Mouse (Mus musculus): ENCODE data around the gene Pnpo. TPM values are rescaled to one million over a fixed set of nuclear protein-coding genes. Genes with fewer than 3 reads are reported as not detected.

Pnpo gene
- total RNA-seq, 2 experiments from 2014 or later = 31.9 to 35.0 TPM

DNA sequence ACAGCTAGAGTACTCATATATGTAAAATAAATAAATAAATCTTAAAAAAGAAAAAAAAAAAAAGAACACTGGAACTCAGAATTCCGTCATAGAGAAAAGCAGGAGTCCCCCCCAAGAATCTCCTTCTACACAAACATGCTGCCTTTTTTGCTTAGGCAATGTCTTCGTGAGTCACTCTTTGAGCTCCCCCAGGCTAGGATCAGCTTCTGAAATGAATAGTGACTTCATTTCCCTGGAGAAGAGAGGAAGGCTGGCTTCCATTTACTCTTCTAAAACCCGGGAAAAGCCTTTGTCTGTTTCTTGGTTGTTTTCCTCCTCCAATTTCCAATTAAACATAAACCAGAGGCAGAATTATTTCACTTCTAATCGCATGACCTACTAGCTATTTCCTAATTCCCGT, 29.1 kb upstream of the Pnpo start:
- no peak for ATAC-seq (replicated peaks; ENCODE audit: poor library complexity, severe bottlenecking)

DNA sequence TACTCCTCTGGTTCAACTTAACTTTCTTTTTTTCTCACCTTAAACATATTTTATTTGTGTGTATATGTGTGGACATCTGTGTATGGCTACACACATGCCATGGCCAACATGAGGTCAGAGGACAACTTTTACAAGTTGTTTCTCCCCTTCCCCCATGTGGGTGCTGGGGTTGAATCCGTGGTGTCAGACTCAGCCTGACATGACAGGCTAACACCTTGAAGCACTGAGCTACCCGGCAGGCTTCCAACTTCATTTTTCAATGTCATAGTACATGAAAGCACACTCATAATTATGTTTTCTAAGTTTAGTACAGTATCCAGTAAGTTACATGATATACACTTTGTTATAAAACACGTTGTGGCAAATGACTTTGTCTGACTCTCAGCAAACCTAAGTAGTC, 26.6 kb upstream of the Pnpo start:
- ATAC-seq (replicated peaks; ENCODE audit: poor library complexity, severe bottlenecking) = no peak

DNA sequence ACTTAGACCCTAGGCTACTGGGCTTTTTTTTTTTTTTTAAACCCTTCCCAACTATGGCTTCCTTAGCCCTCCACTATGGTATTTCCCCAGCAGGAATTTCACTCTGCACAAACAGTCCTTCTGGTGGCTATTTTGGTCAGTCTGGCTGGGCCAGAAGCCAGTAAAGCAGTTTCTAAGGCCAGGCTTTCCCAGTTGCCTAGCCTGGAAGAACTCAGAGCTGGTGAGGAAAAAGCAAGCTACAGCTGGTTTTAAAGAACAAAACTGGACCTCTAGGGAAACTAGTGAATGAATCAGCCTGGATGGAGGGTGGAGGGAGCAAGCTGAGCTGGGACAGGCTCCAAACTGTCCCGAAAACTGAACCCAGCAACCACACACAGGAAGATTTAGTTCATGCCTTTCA, 26.0 kb upstream of the Pnpo start:
- no peak for ATAC-seq (replicated peaks; ENCODE audit: poor library complexity, severe bottlenecking)

DNA sequence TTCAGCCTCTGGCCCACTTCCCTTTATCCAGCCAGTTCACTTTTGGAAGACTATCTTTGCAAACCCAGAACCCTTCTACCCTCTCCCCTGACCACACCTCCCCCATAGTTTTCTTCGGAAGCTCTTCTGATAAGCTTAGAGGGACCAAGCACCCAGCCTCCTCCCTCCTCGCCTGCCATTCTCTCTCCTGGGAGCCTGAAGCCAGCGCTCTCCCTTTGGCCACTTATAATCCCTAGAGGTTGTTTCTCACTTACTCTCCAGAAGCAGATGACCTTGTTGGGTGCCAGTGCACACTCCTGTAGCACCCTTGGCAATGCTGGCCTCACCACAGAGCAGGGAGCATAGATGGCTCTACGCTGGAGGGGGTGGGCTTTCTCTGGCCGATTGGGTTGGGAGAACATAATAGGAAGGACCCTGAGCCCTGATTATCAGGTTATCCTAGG, 25.5 kb upstream of the Pnpo start:
- ATAC-seq (replicated peaks; ENCODE audit: poor library complexity, severe bottlenecking) = no peak; the same call in 1 of the 2 replicates

DNA sequence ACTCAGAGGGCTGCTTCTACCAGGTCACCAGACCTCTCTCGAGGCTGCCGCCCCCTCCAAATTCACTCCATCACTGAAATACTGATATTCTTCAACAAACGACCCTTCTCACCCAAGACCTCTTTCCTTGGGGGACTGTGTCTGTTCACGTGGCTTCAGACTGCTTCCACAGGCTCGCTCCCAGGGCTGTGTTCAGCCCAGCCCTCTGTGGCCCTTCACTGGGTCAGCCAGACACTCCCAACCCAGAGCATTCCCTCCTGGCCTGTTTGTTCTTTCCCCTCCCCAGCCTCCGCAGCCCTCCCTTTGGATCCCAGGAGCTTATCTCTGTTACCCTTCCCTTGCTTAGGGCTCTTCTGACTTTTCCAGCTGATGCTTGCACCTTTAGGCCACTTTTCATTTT, 24.7 kb upstream of the Pnpo start:
- no peak for ATAC-seq (replicated peaks; ENCODE audit: poor library complexity, severe bottlenecking)

DNA sequence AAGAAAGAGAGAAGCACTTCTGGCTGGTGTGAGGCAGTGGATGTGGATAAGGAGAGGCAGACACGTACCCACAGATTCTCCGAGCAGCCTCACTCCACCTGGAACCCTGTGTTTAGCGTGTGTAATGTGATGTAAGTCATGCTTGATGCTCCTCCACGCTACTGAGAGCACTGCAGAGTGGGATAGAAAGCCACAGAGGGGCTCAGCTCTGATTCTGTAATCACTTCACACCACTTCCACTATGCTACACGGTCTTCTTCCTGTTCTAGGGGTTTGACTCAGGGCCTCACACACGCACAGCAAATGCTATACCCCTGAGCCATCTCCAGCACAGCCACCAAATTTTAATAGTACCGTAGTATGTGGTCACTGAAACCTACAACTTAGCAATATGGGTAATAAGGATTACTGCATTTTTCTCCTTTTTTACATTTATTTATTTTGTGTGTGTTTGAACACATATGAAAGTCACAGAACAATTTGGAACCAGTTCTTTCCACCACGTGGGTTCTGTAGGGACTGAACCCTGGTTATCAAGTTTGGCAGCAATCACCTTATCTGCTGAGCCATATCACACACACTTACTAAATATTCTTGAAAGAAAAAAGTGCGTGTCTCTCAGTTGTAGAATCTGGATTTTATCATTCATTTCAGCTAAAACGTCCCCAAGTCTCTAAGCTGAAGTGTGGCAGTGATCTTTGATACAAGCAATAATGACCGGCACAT, 23.9 kb upstream of the Pnpo start:
- ATAC-seq (replicated peaks; ENCODE audit: poor library complexity, severe bottlenecking) = peak; percentile 58

DNA sequence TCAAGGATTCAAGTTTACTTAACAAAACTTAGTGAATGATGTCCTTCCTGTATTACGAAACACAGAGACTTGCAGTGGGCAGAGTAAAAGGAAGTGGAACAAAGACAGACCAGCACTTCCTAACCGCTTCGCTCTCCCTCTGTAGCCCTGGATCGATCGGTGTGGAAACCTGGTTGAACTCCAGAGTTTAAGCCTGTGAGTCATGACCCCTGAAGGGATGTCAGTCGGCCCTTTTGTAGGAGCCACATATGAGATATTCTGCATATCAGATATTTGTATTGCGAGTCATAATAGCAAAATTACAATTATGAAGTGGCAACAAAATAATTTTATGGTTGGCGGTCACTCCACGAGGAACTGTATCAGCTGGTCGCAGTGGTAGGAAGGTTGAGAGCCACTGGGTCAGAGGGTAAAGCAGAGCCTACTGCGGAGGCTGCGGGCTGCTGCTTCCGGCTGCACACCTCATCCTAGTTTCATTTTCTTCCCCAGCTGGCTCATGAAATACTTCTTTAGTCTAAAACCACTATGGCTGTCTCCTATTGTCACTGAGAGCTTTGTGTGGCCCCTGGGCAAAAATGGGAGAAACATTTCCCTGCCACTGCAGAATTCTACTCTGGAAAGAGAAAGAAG, 23.2 kb upstream of the Pnpo start:
- ATAC-seq (replicated peaks; ENCODE audit: poor library complexity, severe bottlenecking) = peak; percentile 88

DNA sequence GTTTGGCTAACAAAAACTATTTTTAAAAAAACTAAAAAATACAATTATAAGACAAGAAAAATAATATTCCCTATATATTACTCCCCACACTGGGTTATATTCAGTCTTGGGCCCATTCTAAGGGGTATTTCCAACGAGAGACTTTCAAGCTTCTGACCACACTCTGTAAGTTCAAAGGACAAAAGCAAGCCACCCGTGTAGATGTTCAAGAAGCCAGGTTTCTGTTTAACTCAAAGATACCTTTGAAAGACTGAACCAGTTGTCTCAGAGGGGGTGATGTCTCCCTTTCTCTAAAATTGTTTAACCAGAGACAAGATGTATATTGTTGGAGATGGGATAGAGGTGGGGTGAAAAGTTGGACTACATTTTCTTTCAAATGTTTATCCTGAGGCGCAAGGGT, 22.4 kb upstream of the Pnpo start:
- no peak for ATAC-seq (replicated peaks; ENCODE audit: poor library complexity, severe bottlenecking)

DNA sequence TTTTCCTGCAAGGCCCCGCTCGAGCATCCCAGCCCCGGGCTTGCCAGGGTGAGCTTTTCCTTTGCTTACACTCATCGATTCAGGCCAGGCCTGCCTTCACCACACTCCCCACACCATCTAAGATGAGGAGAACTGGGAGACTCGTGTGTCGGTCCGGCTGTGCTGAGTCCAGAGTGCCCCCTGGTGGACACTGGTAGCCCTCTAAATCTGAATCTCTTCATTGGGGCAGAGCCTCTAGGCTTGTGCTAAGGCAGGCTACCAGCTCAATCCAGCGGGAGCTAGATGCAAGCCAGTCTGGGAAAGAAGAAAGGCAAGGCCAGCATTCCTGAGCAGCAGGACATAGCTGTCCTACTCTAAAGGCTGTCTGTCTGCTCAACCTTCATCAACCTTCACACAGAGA, 19.8 kb upstream of the Pnpo start:
- ATAC-seq (replicated peaks; ENCODE audit: poor library complexity, severe bottlenecking) = peak; percentile 54

DNA sequence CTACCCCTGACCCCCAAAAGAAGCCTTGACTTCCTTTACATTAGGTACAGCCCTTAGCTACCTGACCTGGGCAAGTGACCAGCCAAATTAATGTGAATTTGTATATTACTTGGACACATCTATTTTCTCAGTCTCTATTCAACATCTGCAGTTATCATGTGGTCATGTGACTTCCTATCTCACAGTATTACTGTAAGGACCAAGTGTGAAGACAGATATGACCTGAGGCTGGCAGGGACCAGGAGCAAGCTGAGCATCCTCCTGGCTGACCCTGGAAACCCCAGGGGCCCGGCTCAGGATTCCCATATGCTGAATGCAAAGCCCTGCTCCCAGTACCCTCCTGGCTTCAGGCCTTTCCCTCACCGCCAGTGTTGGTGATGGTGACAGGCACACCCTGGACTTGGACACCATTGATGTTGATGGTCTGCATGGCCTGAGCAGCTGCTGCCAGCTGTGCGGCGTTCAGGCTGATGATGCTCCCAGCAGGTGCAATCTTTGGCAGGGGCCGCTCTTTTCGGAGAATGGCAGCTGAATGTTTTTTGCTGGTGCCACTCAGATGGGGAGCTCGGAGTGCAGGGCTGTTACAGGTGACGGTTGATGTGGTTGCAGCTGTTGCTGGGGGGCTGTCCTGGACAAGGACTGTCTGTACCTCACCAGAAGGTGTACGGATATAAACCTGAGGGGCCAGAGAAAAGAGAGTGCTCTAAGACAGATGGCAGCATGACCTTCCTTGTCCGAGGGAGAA, 13.4 kb upstream of the Pnpo start:
- no peak for ATAC-seq (replicated peaks; ENCODE audit: poor library complexity, severe bottlenecking)

DNA sequence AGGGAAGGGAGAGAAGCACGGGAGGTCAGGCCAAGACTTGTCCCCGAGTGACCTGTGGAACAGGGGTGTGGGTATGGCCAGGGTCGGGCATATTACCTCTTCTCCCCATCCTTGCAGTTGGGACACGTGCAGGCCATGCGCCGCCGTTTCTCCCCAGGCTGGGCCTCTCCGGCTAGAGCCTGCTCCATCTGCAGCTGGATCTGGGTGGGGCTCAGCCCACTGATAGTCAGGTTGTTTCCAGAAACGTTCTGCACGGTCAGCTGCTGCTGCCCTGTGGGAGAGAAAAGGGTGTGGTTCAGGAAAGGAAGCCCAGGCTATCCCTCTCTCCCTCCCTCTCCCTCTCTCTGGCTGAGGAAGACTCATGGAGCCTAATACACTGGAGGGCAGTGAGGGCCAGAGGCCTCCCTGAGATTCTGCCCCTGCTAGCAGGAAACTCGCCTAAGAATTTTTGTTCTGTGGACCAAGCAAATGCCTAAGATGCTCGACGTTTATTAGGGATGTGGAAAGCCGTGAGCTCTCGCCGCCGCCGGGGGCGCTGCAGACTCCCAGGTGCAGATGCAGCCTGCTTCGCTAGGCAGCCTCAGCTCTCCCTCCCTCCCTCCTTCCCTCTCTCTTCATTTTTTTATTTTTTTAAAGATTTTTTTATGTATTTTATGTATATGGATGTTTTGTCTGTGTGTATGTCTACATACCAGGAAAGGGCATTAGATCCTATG, 12.4 kb upstream of the Pnpo start:
- ATAC-seq (replicated peaks; ENCODE audit: poor library complexity, severe bottlenecking) = no peak

DNA sequence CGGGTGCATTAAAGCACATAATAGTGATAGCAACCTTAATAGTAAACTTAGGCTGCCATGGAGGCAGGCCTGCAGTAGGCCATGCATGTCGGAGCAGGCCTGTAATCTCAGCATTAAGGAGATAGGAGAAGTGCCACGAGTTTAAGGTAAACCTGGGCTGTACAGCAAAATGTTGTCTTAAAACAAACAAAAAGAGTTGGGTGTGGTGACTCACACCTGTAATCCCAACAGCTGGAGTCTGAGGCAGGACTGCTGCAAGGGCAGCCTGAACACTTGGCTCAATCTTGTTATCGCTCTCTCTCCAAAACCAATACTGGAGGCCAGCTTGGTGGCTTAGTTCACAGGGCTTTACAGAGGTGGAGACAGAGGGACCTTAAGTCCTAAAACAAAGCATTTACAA, 11.3 kb upstream of the Pnpo start:
- no peak for ATAC-seq (replicated peaks; ENCODE audit: poor library complexity, severe bottlenecking)

DNA sequence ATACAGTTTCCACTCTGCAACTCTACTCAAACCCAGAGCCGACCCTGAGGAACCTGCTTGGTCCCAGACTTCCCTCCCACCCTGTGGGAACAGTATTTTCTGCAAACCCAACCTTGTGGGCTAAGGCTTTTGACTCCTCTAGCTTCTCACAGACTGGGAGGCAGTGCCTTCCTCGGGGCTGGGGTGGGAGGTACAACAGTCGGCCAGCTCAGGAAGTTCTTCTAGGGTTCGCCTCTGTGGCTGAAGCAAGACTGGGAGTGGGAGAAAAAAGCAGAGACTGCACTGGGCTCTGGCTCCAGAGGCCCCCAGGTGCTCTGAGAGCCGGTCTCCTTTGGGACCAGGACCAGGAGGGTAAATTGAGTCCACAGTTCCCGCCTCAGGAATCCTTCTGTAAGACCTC, 9.1 kb upstream of the Pnpo start:
- no peak for ATAC-seq (replicated peaks; ENCODE audit: poor library complexity, severe bottlenecking)

DNA sequence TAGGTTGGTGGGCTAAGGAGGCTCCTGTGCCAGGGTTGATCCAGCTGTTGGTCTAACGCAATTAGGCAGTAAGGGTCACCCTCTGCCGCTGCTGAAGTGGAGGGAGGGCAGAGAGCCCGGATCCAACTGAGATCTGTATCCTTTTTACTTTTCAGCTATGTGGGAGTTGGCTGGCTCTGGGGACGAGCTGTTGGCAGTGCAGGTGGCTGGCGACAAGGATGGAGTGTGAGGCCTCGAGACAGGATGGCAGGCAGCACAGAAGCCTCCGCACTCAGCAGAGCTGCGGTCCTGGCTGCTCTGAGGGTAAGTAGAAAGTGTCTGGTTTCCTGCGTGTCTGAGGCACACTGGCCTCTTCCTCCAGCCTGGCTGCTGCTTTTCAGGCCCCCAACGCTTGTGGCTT, 8.6 kb upstream of the Pnpo start:
- no peak for ATAC-seq (replicated peaks; ENCODE audit: poor library complexity, severe bottlenecking)

DNA sequence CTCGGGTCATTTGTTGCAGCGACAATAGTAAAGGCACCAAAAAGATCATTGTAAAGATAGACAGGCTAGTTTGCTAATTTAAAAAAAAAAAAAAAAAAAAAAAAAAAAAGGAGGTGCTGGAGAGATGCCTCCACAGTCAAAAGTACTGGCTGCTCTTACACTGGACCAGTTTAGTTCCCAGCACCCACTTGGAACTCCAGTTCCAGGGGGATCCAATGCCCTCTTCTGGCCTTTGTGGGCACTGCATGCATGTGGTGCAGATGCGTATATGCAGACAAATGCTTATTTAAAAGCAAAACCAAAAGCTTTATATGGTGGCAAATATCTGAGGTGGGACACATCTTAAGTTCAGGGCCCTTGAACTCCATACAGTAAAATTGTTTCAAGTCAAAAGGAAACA, 7.0 kb upstream of the Pnpo start:
- no peak for ATAC-seq (replicated peaks; ENCODE audit: poor library complexity, severe bottlenecking)

DNA sequence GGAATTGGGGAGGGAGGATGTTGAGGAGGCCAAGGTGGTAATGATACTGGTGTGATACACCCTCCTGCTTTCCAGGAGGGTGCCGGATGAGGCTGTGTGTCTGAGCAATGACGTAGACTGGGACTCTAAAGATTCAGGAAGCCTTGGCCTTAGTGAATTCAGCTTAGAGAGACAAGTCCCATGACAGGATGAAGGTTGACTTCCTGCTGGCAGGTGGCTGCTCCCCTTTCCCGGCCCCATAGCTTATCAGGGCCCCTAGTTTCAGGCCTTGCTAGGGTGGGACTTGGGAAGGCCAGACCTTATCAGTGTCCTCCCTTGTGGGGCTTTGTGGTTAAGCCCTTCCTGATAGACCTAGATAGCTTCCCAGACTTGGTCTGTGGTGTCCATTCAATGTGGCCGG, 4.1 kb upstream of the Pnpo start:
- ATAC-seq (replicated peaks; ENCODE audit: poor library complexity, severe bottlenecking) = no peak

DNA sequence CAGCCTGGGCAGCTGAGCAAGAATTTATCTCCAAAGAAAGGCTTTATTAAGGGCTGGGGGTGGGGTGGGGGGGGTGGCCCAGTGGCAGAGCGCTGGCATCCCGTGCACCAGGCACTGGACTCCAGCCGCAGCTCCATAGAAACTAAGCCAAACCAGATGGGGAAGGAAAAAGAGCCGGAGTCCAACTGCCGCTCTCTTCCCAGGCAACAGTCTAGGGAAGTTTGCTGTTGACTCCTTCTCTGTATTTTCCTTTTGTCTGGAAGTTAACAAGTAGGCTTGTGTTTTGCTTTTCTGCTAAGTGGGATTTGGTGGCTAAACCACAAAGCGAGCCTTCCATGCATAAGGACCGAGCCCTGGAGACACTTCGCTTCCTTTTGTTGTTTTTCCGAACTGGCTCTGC, 2.7 kb upstream of the Pnpo start:
- ATAC-seq (replicated peaks; ENCODE audit: poor library complexity, severe bottlenecking) = no peak

DNA sequence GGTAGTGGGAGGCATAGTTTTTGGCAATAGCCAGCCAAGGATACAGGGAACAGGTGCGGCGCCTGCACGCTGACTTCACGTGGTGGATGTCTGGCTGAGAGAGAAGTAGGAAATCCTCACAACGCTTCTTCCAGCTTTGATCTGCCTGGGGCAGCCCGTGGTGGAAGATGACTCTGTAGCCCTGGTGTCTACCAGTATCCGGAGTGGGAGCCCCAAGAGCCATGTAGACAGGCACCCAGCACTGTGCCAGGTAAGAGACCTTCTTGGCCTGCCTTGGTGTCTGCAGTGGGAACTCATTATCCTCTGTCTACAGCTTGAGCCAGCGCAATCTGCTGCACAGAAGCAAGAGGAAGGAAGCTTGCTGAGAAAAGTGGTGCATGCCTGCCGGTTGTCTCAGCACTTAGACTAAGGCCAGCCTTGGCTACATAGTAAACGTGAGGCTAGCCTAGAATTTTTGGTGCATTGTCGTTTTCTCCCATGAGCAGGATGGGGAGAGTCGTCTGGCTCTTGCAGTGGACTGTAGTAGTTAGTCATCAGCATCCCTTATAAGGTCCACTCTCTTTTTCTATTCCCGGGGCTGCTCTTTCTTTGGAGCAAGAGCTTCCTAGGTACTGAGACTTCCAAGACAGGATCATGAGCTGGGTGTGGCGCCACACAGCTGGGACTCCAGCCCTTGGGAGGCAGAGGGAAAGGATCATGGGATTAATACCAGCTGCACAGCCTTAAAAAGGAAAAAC, 1.2 kb upstream of the Pnpo start:
- ATAC-seq (replicated peaks; ENCODE audit: poor library complexity, severe bottlenecking) = no peak

DNA sequence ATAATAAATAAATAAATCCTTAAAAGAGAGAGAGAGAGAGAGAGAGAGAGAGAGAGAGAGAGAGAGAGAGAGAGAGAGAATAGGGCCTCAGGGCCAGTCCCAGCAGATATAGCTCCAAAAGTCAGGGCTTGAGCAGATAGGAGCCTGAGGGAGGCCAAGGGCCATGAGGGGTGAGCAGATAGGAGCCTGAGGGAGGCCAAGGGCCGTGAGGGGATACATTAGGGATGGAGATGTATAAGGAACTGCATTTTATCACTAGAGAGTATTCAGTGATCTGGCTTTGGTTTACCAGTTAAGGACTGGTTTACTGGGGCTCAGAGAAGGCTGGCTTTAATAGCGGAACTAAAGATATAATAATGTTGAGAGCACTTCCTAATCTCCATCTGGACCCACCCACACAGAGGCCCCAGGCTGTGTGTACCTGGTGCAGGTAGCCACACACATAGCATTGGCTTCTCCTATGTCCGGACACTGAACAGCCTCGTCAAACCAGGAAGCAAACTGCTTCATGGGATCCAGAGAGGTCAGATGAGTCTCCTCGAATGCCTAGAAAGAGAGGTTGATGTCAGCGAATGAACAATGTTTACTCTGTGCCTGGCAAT, 1.7 kb downstream of the Pnpo start:
- no peak for ATAC-seq (replicated peaks; ENCODE audit: poor library complexity, severe bottlenecking)
